Mouse (Mus musculus): ENCODE measurements around the gene Cntd1. TPM values are rescaled to one million over a fixed set of nuclear protein-coding genes. Genes with fewer than 3 reads are reported as not detected.

The Cntd1 gene
- polyA plus RNA-seq, 1 experiment from 2014 or later = 2.0 TPM

DNA sequence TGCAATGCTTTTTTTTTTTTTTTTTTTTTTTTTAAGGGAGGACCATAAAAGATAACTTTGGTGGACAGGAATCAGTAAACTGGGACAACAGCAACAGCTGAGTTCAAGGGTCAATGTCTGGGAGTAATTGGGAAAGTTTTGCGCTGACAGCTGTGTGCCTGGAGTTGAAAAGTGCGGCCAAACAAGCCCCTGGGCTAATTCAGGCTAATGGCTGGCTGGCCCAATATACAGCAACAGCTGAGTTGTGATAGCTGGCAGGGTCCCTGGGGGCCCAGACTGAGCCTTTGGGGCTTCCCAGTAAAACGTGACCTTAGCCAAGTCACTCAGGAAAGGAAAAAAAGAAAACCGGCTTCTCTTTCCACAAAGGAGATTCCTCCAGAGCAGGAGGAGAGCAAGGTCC lies 33.7 kb upstream of the Cntd1 start:
- no peak for TF ChIP-seq CTCF (IDR thresholded peaks at IDR 0.05; ENCODE audit: low read depth)
- Histone ChIP-seq H3K4me1 (replicated peaks; ENCODE audit: insufficient read depth, low read length) (peaks cover 16% of the 10 kb centered on the region; the same call in 1 of the 2 replicates), H3K36me3 (ENCODE audit: insufficient read depth, low read length) (no peaks in the 10 kb centered on the region), H3K9me3 (replicated peaks; ENCODE audit: low read length) (no peaks in the 10 kb centered on the region), H3K4me2 (ENCODE audit: low read length) (peak overlapping the region; percentile 74; the same call in 1 of the 2 replicates), H3K9ac (ENCODE audit: low read depth, low read length) (peak overlapping the region; percentile 71; the same call in 1 of the 2 replicates), H3K4me3 (replicated peaks; ENCODE audit: low read depth, low read length) (peak overlapping the region; percentile 58; the same call in 1 of the 2 replicates), H3K27me3 (ENCODE audit: insufficient read depth, low read length) (no peaks in the 10 kb centered on the region), H3K27ac (peak overlapping the region; percentile 87)
- ATAC-seq (replicated peaks; ENCODE audit: low FRiP score, low read depth) = no peak
- 16% methylated on average over 4 of the region's 4 CpGs for WGBS
- DNase-seq (ENCODE audit: low spot score) = no peak

- Histone ChIP-seq H3K9me3 (replicated peaks; ENCODE audit: low read length) (no peaks in the 10 kb centered on the region), H3K36me3 (ENCODE audit: insufficient read depth, low read length) (no peaks in the 10 kb centered on the region), H3K4me1 (replicated peaks; ENCODE audit: insufficient read depth, low read length) (peaks cover 16% of the 10 kb centered on the region; the same call in 1 of the 2 replicates), H3K4me3 (replicated peaks; ENCODE audit: low read depth, low read length) (peak within 1 kb of the TSS; percentile 58), H3K4me2 (ENCODE audit: low read length) (peak within 1 kb of the TSS; percentile 74), H3K9ac (ENCODE audit: low read depth, low read length) (peak within 1 kb of the TSS; percentile 71), H3K27me3 (ENCODE audit: insufficient read depth, low read length) (no peaks in the 10 kb centered on the region), H3K27ac (peak within 1 kb of the TSS; percentile 87)
- peak; percentile 5; the same call in 1 of the 2 replicates for TF ChIP-seq CTCF (IDR thresholded peaks at IDR 0.05; ENCODE audit: low read depth)
- peak; percentile 67 for ATAC-seq (replicated peaks; ENCODE audit: low FRiP score, low read depth)
- WGBS = 1% methylated on average over 61 of the region's 63 CpGs
- DNase-seq (ENCODE audit: low spot score) = peak; percentile 73
These were observed 32.7 kb upstream of the Cntd1 start, which contains the start of gene Ramp2 for GRCm38 (mm10) chr11:101245855-101246701. TSS of gene Ramp2 (plus strand) at chr11:101246028.

GRCm38 (mm10) chr11:101246702-101247012 lies 32.2 kb upstream of the Cntd1 start:
- peak overlapping the region; percentile 58 for H3K4me3 ChIP-seq (replicated peaks; ENCODE audit: low read depth, low read length)
- no peaks in the 10 kb centered on the region for H3K36me3 ChIP-seq (ENCODE audit: insufficient read depth, low read length)
- peak overlapping the region; percentile 74 for H3K4me2 ChIP-seq (ENCODE audit: low read length)
- no peak for TF ChIP-seq CTCF (IDR thresholded peaks at IDR 0.05; ENCODE audit: low read depth)
- H3K4me1 ChIP-seq (replicated peaks; ENCODE audit: insufficient read depth, low read length) = peaks cover 16% of the 10 kb centered on the region; the same call in 1 of the 2 replicates
- DNase-seq (ENCODE audit: low spot score) (no peak), ATAC-seq (replicated peaks; ENCODE audit: low FRiP score, low read depth) (no peak)
- WGBS = 12% methylated on average over 7 of the region's 7 CpGs
- no peaks in the 10 kb centered on the region for H3K27me3 ChIP-seq (ENCODE audit: insufficient read depth, low read length)
- peak overlapping the region; percentile 87 for H3K27ac ChIP-seq
- H3K9me3 ChIP-seq (replicated peaks; ENCODE audit: low read length) = no peaks in the 10 kb centered on the region
- H3K9ac ChIP-seq (ENCODE audit: low read depth, low read length) = peak overlapping the region; percentile 71

- Histone ChIP-seq H3K36me3 (ENCODE audit: insufficient read depth, low read length) (no peaks in the 10 kb centered on the region), H3K27ac (peak overlapping the region; percentile 87), H3K4me3 (replicated peaks; ENCODE audit: low read depth, low read length) (peak overlapping the region; percentile 58), H3K9ac (ENCODE audit: low read depth, low read length) (peak overlapping the region; percentile 71), H3K4me2 (ENCODE audit: low read length) (peak overlapping the region; percentile 74), H3K27me3 (ENCODE audit: insufficient read depth, low read length) (no peaks in the 10 kb centered on the region), H3K9me3 (replicated peaks; ENCODE audit: low read length) (no peaks in the 10 kb centered on the region), H3K4me1 (replicated peaks; ENCODE audit: insufficient read depth, low read length) (peaks cover 16% of the 10 kb centered on the region; the same call in 1 of the 2 replicates)
- WGBS = 77% methylated on average over 6 of the region's 6 CpGs
- TF ChIP-seq CTCF (IDR thresholded peaks at IDR 0.05; ENCODE audit: low read depth) = no peak
- DNase-seq (ENCODE audit: low spot score) (no peak), ATAC-seq (replicated peaks; ENCODE audit: low FRiP score, low read depth) (no peak)
These were observed 31.2 kb upstream of the Cntd1 start for GRCm38 (mm10) chr11:101247521-101248030.

DNA sequence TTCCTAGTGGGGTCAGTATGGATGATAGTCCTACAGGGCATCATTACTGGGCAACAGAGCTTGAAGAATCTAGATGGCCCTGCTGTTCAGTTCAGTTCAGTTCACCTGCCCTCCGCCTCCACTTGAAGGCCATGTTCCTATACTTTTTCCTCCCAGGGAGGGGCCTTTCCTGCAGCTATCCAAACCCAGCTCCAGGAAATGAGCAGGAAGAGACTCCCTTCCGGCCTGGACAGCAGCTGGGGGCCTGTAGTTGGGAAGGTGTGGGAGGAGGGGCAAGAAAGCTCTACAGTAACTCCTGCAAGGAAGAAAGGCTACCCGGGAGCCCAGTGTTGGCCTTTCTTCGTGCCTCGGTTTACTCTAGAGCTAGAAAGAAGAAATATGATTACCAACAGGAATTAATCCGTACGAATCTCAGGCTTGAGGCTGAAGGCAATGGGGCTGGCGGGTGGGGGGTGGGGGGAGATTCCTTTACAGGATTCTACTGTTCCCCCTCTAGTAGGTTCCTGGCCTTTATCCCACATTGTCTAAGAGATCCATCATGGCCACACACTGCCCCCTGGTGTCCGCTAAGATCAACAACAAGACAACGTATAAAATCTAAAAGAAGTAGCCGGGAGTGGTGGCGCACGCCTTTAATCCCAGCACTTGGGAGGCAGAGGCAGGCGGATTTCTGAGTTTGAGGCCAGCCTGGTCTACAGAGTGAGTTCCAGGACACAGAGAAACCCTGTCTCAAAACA lies 30.4 kb upstream of the Cntd1 start:
- WGBS = 18% methylated on average over 14 of the region's 14 CpGs
- DNase-seq (ENCODE audit: low spot score) (peak; percentile 95), ATAC-seq (replicated peaks; ENCODE audit: low FRiP score, low read depth) (0 out of 2 replicates have a peak, but pooled peaks have one; percentile 3)
- H3K9me3 ChIP-seq (replicated peaks; ENCODE audit: low read length) = no peaks in the 10 kb centered on the region
- no peak overlapping the region for H3K9ac ChIP-seq (ENCODE audit: low read depth, low read length)
- TF ChIP-seq CTCF (IDR thresholded peaks at IDR 0.05; ENCODE audit: low read depth) = peak; percentile 79
- H3K4me3 ChIP-seq (replicated peaks; ENCODE audit: low read depth, low read length) = 0 out of 2 replicates have a peak overlapping the region, but pooled peaks have one; percentile 58
- H3K36me3 ChIP-seq (ENCODE audit: insufficient read depth, low read length) = no peaks in the 10 kb centered on the region
- H3K27me3 ChIP-seq (ENCODE audit: insufficient read depth, low read length) = no peaks in the 10 kb centered on the region
- H3K4me2 ChIP-seq (ENCODE audit: low read length) = peak overlapping the region; percentile 74
- peaks cover 16% of the 10 kb centered on the region; the same call in 1 of the 2 replicates for H3K4me1 ChIP-seq (replicated peaks; ENCODE audit: insufficient read depth, low read length)
- peak overlapping the region; percentile 87 for H3K27ac ChIP-seq

- peaks cover 18% of the 10 kb centered on the region for H3K4me1 ChIP-seq (replicated peaks; ENCODE audit: insufficient read depth, low read length)
- no peak overlapping the region for H3K4me3 ChIP-seq (replicated peaks; ENCODE audit: low read depth, low read length)
- WGBS = 50% methylated on average over 2 of the region's 2 CpGs
- H3K27ac ChIP-seq = peak overlapping the region; percentile 9; the same call in 1 of the 2 replicates
- ATAC-seq (replicated peaks; ENCODE audit: low FRiP score, low read depth) (no peak), DNase-seq (ENCODE audit: low spot score) (no peak)
- no peak overlapping the region for H3K4me2 ChIP-seq (ENCODE audit: low read length)
- no peak overlapping the region for H3K9ac ChIP-seq (ENCODE audit: low read depth, low read length)
- no peaks in the 10 kb centered on the region for H3K9me3 ChIP-seq (replicated peaks; ENCODE audit: low read length)
- no peaks in the 10 kb centered on the region for H3K27me3 ChIP-seq (ENCODE audit: insufficient read depth, low read length)
- TF ChIP-seq CTCF (IDR thresholded peaks at IDR 0.05; ENCODE audit: low read depth) = no peak
- 0 out of 2 replicates have a peak, but pooled peaks cover 3% of the 10 kb centered on the region for H3K36me3 ChIP-seq (ENCODE audit: insufficient read depth, low read length)
These were observed 27.8 kb upstream of the Cntd1 start for GRCm38 (mm10) chr11:101251031-101251430.

Data from kidney, postnatal 0 days (tissue).